Mouse (Mus musculus) ES-Bruce4 (cell line): ENCODE data around the gene Elovl2. TPM values are rescaled to one million over a fixed set of nuclear protein-coding genes. Genes with fewer than 3 reads are reported as not detected.
A peak's percentile ranks its signal among the peaks of the same experiment; 100 is the strongest.

ENCODE experiments used
- H3K27ac ChIP-seq: 2 replicates; pipeline ENCODE4 v1.5.1; 2012; ENCODE audit warnings: low read length, inconsistent platforms; ENCODE audit not compliant: insufficient read depth
- H3K27me3 ChIP-seq: 2 replicates; pipeline ENCODE4 v1.6.1; 2012; ENCODE audit warnings: mild to moderate bottlenecking, low read length, inconsistent platforms; ENCODE audit not compliant: control insufficient read depth, poor library complexity, insufficient read depth, severe bottlenecking
- H3K36me3 ChIP-seq: 2 replicates; pipeline ENCODE4 v1.6.1; 2012; ENCODE audit warnings: inconsistent platforms, mild to moderate bottlenecking, low read length, moderate library complexity; ENCODE audit not compliant: control insufficient read depth, poor library complexity, insufficient read depth, severe bottlenecking
- H3K4me1 ChIP-seq: one replicate; pipeline ENCODE4 v1.8.1; 2011; ENCODE audit warnings: low read length; ENCODE audit not compliant: control insufficient read depth, insufficient read depth
- H3K4me3 ChIP-seq: 2 replicates; pipeline ENCODE4 v1.5.1; 2011; ENCODE audit warnings: low read depth, mild to moderate bottlenecking, low read length
- H3K9ac ChIP-seq: 2 replicates; pipeline ENCODE4 v1.6.1; 2012; ENCODE audit warnings: low read depth, mild to moderate bottlenecking, inconsistent platforms; ENCODE audit not compliant: poor library complexity, severe bottlenecking
- H3K9me3 ChIP-seq: replicated peaks from 2 replicates; pipeline ENCODE4 v1.6.1; 2012; ENCODE audit warnings: mild to moderate bottlenecking, low read length, inconsistent platforms; ENCODE audit not compliant: control insufficient read depth, poor library complexity, insufficient read depth, severe bottlenecking
- CTCF ChIP-seq: IDR thresholded peaks from one replicate; pipeline ENCODE4 v1.8.1; 2011; ENCODE audit warnings: low read depth, low read length
- EP300 ChIP-seq: IDR thresholded peaks from 2 replicates; pipeline ENCODE4 v1.6.1; 2011; ENCODE audit warnings: low read depth, low read length; ENCODE audit not compliant: insufficient read depth
- POLR2A ChIP-seq: IDR thresholded peaks from one replicate; pipeline ENCODE4 v1.8.1; 2011; ENCODE audit warnings: low read length; ENCODE audit not compliant: insufficient read depth
- polyA plus RNA-seq: library from polyadenylated mRNA; stranded (reverse); fragments of >200 nt; gene quantifications from 2 replicates; pipeline ENCODE4 v1.2.4, GENCODE M21; 2011; ENCODE audit warnings: low read depth; ENCODE audit not compliant: missing spikeins, insufficient read depth, insufficient read length

The Elovl2 gene
- polyA plus RNA-seq, 1 experiment = 5.8 TPM

- Histone ChIP-seq H3K4me1 (no peaks in the 10 kb centered on the region), H3K9me3 (no peaks in the 10 kb centered on the region), H3K27ac (no peak overlapping the region), H3K27me3 (no peaks in the 10 kb centered on the region), H3K9ac (no peak overlapping the region), H3K36me3 (no peaks in the 10 kb centered on the region), H3K4me3 (no peak overlapping the region)
- no peak for TF ChIP-seq POLR2A
- TF ChIP-seq EP300 = no peak
- TF ChIP-seq CTCF = no peak
Measured at GRCm38 (mm10) chr13:41235845-41236741, 15.9 kb upstream of the Elovl2 start.

- Histone ChIP-seq H3K27me3 (no peaks in the 10 kb centered on the region), H3K9ac (no peak overlapping the region), H3K36me3 (no peaks in the 10 kb centered on the region), H3K4me3 (no peak overlapping the region), H3K9me3 (no peaks in the 10 kb centered on the region), H3K4me1 (no peaks in the 10 kb centered on the region), H3K27ac (no peak overlapping the region)
- TF ChIP-seq POLR2A (no peak), EP300 (no peak), CTCF (no peak)
Measured at GRCm38 (mm10) chr13:41235181-41235580, 15.0 kb upstream of the Elovl2 start.

GRCm38 (mm10) chr13:41233241-41233640 lies 13.0 kb upstream of the Elovl2 start:
- TF ChIP-seq EP300 (no peak), POLR2A (no peak), CTCF (no peak)
- H3K36me3 ChIP-seq = no peaks in the 10 kb centered on the region
- no peak overlapping the region for H3K27ac ChIP-seq
- no peaks in the 10 kb centered on the region for H3K9me3 ChIP-seq
- no peak overlapping the region for H3K4me3 ChIP-seq
- H3K4me1 ChIP-seq = no peaks in the 10 kb centered on the region
- H3K9ac ChIP-seq = no peak overlapping the region
- H3K27me3 ChIP-seq = no peaks in the 10 kb centered on the region

GRCm38 (mm10) chr13:41232209-41232608 lies 12.0 kb upstream of the Elovl2 start:
- no peak overlapping the region for H3K9ac ChIP-seq
- H3K27me3 ChIP-seq = no peaks in the 10 kb centered on the region
- H3K4me3 ChIP-seq = peak overlapping the region; percentile 10; the same call in 1 of the 2 replicates
- H3K4me1 ChIP-seq = no peaks in the 10 kb centered on the region
- H3K36me3 ChIP-seq = no peaks in the 10 kb centered on the region
- no peak overlapping the region for H3K27ac ChIP-seq
- TF ChIP-seq CTCF (no peak), EP300 (no peak), POLR2A (no peak)
- H3K9me3 ChIP-seq = no peaks in the 10 kb centered on the region

- Histone ChIP-seq H3K27me3 (no peaks in the 10 kb centered on the region), H3K4me3 (no peak overlapping the region), H3K27ac (no peak overlapping the region), H3K36me3 (no peaks in the 10 kb centered on the region), H3K9me3 (no peaks in the 10 kb centered on the region), H3K9ac (no peak overlapping the region), H3K4me1 (no peaks in the 10 kb centered on the region)
- TF ChIP-seq CTCF (no peak), POLR2A (no peak), EP300 (no peak)
Measured at GRCm38 (mm10) chr13:41231389-41231983, 11.3 kb upstream of the Elovl2 start.

- TF ChIP-seq POLR2A (no peak), CTCF (no peak), EP300 (no peak)
Measured at GRCm38 (mm10) chr13:41230256-41230655, 10.1 kb upstream of the Elovl2 start.

More at GRCm38 (mm10) chr13:41230256-41230655, 10.1 kb upstream of the Elovl2 start:
- no peaks in the 10 kb centered on the region for H3K4me1 ChIP-seq
- no peak overlapping the region for H3K9ac ChIP-seq
- H3K9me3 ChIP-seq = no peaks in the 10 kb centered on the region
- H3K27ac ChIP-seq = no peak overlapping the region
- no peak overlapping the region for H3K4me3 ChIP-seq
- H3K36me3 ChIP-seq = no peaks in the 10 kb centered on the region
- H3K27me3 ChIP-seq = no peaks in the 10 kb centered on the region
